Mouse (Mus musculus) retina, adult 2 months (tissue): ENCODE measurements around the gene Olfr287.

ENCODE experiments used
- DNase-seq: peaks from one replicate; pipeline ENCODE4 v3.0.0-alpha.2; 2012; ENCODE audit warnings: low read depth, low spot score

Olfr287 gene

DNA sequence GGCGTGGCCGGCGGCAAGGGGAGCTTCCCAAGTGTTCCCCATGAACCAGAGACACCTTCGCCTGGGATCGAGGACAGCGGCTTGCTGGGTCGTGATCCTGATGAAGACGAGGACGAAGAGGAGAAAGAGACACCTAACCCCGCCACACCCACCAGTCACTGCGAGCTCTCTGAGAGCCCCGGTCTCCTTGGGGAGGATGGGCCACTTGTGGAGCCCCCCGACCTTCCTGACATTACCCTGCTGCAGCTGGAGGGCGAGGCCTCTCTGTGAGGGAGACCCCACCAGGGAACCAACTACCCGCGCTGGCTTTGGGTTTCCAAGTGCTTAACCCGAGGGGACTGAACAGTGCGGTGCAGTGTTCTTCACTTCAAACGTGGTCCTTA, 52.2 kb downstream of the Olfr287 start:
- DNase-seq: no peak

DNA sequence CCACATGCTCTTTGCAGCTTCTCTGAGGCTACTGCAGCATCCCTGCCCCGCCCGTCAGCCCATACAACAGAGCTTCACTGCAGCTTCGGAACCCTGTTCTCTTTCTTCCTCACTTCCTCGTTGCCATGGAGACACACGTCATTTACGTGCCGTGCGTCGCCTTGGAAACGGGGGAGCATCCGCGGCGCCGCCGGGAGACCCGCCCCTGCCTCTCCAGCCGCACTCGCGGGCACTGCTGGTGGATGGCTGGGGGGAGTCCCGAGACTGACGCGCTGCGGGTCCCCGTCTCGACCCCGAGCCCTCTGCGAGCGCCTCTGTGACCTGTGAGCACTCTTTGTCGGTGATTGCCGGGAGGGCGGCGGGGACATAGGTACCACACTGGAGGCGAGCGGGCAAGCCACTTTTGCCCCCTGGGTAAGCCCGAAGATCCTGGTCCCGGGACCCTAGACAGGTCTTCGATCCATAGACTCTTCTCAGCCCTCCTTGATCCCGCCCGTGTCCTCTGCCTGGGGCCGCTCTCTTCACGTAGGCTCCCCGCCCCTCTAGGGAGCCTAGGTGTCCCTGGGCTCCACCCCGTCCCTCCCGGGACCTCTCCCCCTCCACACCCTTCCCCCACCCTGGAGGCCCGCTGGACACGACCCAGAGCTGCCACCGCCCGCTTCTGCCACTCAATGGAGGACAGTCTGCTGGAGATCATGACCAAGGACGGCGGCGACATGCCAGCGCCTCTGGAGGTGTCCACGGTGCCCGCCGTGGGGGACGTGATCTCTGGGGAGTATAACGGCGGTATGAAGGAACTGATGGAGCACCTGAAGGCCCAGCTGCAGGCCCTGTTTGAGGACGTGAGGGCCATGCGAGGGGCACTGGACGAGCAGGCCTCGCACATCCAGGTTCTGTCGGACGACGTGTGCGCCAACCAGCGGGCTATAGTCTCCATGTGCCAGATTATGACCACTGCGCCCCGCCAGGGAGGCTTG, 52.9 kb downstream of the Olfr287 start:
- DNase-seq: no peak

- DNase-seq: no peak
Observed at GRCm38 (mm10) chr15:98166963-98167644, 53.8 kb downstream of the Olfr287 start, which contains the start of gene Ccdc184. Ccdc184 (plus strand) TSS chr15:98167158.

DNA sequence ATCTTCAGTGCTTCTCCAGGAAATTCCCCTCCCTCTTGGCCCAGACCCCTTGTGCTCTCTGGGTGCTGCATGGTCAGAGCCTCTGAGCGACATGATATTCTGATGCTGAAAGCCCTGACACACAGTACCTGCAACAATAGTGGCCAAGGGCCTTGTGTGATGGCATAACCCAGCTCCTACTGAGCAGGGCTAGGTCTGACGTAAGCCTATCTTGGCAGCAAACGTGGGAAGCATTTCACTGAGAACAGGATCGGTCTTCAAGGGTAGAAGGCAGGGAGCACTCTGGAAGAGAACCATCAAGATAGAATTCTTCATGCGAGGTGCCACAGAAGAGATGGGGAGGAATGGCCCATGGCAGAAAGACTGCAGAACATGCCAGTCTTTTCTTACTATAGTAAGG, 55.3 kb downstream of the Olfr287 start, which contains the start of gene Asb8:
Gene Asb8, minus strand, starts transcription at position 101 of the 400 bp plus-strand sequence.
- no peak for DNase-seq

DNA sequence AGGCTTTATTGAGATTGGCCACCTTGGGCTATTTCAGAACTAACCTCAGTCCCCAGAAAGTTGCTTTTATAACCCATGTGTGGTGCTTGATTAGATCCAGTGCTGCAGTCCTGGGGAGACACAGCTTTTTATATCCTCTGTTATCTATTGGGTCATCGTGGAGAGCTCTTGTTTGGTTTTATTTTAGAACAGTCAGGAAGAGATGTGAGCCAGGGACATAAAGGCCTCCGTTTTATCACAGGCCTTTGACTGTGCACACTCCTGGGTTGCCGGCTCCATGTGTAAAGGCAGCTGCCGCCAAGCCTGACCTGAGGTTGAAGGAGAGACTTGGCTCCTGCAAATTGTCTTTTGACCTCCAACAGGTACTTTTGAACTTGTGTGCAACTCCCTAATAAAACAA, 58.3 kb downstream of the Olfr287 start:
- no peak for DNase-seq

DNA sequence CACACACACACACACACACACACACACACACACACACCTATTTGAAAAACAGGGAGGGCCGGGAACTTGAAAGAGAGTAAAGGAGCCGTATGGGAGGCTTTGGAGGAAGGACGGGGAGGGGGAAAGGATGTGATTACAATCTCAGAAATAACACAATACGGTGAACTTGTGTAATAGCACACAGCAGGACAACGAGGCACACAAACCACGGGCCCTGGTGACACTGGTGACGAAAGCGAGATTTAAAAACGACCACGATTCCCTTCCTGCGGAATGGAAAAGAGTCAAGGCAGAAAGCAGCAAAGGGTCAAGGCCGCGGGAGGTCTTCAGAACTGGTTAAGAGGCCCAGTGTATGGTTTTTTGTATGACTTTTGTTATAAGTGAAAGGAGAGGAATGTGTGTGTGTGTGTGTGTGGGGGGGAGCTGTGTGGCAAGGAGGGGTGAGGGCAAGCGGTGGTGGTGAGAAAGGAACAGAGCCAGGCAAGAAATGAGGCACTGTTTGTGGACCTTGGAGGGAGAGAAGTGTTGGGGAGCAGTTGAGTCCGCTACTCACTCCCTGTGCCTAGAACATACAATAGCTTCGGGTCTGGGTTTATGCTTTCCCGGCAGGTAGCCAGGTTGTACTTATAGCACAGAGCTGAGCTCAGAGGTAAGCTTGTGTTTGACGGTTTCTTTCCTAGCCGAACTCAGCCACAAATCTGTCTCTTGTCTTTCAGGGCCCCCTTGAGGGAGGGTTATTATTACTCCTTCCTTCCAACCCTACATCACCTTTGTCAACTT, 59.6 kb downstream of the Olfr287 start:
- no peak for DNase-seq

GRCm38 (mm10) chr15:98157253-98157652, 63.6 kb downstream of the Olfr287 start:
- no peak for DNase-seq
